In the genomic region with DNA sequence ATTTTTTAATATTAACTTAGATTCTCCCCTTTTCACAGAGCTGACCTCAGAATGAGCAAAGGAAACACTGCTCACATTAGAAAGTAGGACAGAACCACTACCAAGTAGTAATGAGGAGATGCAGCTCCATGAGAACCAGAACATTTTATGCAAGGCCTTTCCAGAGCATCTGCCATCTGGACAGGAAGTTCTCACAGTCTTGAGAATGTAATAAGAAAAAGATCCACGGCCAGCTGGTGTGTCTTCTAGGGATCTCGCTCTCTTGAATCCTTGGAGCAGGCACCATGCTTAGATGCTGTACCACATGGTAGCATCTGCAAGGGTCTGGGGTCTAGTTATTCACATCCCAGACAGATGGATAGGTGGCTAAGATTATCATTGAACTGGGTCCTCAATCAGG, we compare ENCODE assay signal across 9 mouse cellular contexts.
"Had no signal": no experiment of that assay in that cellular context is flagged by ENCODE, and none has a peak within 500 bp of the region (broad histone marks: within the 10 kb centered on the region; RNA-seq: fewer than 3 reads in every experiment).

No protein-coding gene starts in this region.

- ATAC-seq: liver, postnatal 0 days; midbrain, embryonic 13.5 days; midbrain, embryonic 15.5 days had no signal

- DNase-seq: liver, postnatal 0 days; lung, adult 2 months; lung, postnatal 14 days; right cerebral cortex, postnatal 14 days; thymus, adult 18-20 months; thymus, postnatal 14 days; thymus, postnatal 36 days had no signal
